Mouse (Mus musculus) liver, postnatal 0 days (tissue): ENCODE measurements around the gene Ak5.

Source experiments
- CTCF ChIP-seq: sonication (generic); IDR thresholded peaks from 2 replicates; pipeline ENCODE4 v1.5.1; 2016; ENCODE audit warnings: antibody characterized with exemption, low read depth
- EP300 ChIP-seq: IDR thresholded peaks from 2 replicates; pipeline ENCODE4 v1.6.1; 2016; ENCODE audit warnings: antibody characterized with exemption, low read depth, mild to moderate bottlenecking

GRCm38 (mm10) chr3:152577763-152578162, 90.4 kb downstream of the Ak5 start:
- TF ChIP-seq CTCF (no peak), EP300 (no peak)
